ENCODE assay signal across 27 mouse cellular contexts in genomic region chr6:113614997-113615396, GRCm38 (mm10). TPM values are rescaled to one million over a fixed set of nuclear protein-coding genes. Genes with fewer than 3 reads are reported as not detected.
"Had no signal": no experiment of that assay in that cellular context is flagged by ENCODE, and none has a peak within 500 bp of the region (broad histone marks: within the 10 kb centered on the region; RNA-seq: fewer than 3 reads in every experiment).

No protein-coding gene starts in this region.

- H3K4me1 ChIP-seq: limb, embryonic 12.5 days; limb, embryonic 15.5 days; lung, embryonic 15.5 days; midbrain, embryonic 10.5 days; midbrain, embryonic 13.5 days; neural tube, embryonic 13.5 days had no signal

- H3K27ac ChIP-seq: kidney, postnatal 0 days; limb, embryonic 12.5 days; limb, embryonic 15.5 days; liver, embryonic 15.5 days; lung, embryonic 15.5 days; midbrain, embryonic 10.5 days; midbrain, embryonic 13.5 days; neural tube, embryonic 13.5 days had no signal

- DNase-seq: kidney, adult 2 months; kidney, postnatal 25 days; left cerebral cortex, postnatal 4 days; lung, adult 18-20 months; lung, postnatal 10 days; lung, postnatal 36 days; right cerebral cortex, postnatal 14 days; spleen, adult 18-20 months; thymus, adult 2 months; thymus, postnatal 14 days; thymus, postnatal 4 days had no signal

- H3K4me3 ChIP-seq: limb, embryonic 12.5 days; limb, embryonic 15.5 days; liver, embryonic 15.5 days; lung, embryonic 15.5 days; megakaryocyte, embryonic 14.5 days; midbrain, embryonic 10.5 days; midbrain, embryonic 13.5 days; myocyte; neural tube, embryonic 13.5 days had no signal

RNA-seq across cellular contexts. Expression of gene Fancd2os, which starts 14.5 kb away (rescaled TPM):
- total RNA-seq: left cerebral cortex, adult 18-20 months; monocyte, adult 5-6 weeks; neutrophil, adult 5-6 weeks had no signal
- polyA plus RNA-seq: intestine, postnatal 0 days; large intestine, adult 2 months; limb, embryonic 12.5 days; limb, embryonic 15.5 days; liver, embryonic 15.5 days; lung, embryonic 15.5 days; midbrain, embryonic 13.5 days; midbrain, embryonic 16.5 days; thymus, adult 2 months had no signal
